Mouse (Mus musculus) thymus, adult 18-20 months (tissue): ENCODE data around the gene Fggy.

Experiments
- DNase-seq, 2 experiments: peaks; one replicate each; pipeline ENCODE4 v3.0.0; 2022; ENCODE audit warnings: mixed read lengths in 2 of 2

Fggy gene

DNA sequence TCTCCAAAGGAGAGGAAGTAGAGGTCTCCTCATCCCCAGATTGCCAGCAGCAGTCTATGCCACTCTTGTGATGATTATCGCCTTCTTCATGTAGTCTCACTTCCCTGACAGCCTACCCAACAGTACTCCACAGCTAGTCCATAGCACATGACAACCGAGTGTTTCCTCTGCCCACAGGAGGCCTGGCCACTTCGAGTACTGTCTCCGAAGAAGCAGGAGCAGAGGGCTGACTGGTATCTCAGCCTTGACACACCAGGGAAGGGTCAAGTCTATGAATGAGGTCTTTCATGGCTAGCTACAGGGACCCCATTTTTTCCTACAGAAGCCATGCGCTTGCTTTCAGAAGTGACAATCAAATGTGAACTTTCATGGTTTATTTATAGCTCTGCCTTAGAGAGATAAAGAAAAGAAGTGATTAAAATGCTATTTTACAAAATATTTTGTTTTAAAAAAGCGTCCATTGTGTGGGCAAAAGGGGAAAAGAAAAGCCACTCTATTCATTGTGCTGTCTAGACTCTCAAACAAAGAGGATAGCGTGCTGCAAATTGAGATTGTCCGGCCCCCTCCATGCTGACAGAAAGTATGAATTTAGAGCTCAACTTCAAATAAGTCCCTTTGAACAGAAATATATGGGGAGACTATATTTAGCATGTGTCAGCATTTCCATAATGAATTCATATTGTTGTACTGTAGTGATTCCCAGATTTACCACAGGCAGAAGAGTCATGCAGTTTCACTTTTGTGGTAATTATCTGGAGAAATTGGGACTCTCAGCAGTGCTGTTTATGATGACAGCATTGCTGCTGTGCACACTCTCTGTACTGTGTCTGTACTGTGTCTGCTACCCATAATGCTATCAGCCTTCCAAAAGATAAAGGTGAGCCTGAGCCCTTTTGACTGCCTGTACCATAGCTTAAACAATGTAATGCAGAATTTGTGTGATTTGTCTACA, 358.6 kb downstream of the Fggy start:
- DNase-seq, result no peak

DNA sequence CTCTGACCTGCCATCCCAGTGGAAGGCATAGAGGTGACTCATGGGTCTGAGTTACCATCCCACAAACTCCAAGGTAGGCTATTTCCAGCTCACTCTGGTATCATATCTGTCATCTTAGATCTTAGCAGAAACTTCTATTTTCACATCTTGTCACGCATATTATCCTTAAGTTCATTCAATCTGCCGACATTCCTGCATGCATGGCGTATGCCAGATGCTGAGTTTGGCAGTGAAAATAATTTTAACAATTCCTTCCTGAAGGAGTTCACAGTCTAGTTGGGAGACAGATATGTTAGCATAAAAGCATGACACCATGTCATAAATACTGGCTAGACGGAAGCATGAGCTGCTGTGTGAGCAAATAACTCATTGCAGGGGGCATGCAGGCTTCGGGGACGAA, 360.4 kb downstream of the Fggy start:
- DNase-seq, result no peak

DNA sequence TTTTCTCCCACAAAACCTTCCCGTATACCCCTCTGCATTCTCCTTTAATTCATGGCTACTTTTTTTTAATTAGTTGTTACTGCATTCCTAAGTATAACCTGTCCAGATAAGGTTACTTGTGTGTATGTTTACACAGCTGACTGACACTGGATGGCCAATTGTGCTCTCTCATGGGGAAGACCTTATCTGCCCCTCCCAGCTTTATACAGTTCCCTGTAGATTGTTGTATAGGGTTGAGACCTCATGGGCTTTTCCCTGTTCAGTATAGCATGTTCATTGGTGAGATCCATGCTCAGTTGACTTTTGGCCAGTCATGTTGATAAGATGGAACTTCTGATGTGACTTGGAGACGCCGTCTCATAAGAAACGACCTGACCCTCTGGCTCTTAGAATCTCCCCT, 363.1 kb downstream of the Fggy start:
- no peak for DNase-seq

DNA sequence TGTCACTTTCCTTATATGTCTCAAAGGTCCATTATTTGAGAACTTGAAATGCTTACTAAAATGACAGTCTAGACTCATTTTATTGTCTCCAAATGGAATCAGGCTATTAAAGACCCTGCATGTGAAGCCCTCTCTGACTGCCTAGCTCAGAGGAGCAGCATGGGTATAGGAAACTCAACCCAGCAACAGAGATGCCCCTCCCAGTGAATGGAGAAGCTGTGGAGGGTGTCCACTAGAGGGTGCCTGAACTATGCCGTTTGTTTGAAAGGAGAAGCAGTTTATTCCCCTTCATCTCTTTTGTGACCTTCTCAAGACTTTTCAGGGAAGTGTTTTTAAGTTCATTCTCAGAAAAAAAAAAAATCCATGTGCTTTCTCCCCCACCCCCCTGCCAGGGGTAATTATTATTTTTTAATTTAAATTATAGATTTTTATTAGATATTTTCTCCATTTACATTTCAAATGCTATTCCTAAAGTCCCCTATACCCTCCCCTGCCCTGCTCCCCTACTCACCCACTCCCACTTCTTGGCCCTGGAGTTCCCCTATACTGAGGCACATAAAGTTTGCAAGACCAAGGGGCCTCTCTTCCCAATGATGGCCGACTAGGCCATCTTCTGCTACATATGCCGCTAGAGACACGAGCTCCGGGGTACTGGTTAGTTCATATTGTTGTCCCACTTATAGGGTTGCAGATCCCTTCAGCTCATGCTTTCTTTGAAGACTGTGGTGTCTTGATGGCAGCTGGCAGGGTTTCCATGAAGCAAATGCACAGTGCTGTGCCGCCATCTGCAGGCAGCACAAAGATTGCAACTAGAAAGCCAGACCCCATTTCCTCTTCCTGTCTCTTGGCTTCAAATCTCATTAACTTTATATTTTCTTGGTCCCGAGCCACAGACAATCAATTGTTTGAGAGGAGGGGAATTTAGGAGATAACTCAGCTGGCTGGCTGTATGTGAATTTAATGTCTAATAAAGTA, 367.2 kb downstream of the Fggy start:
- DNase-seq, result peak; percentile 34 to 54

DNA sequence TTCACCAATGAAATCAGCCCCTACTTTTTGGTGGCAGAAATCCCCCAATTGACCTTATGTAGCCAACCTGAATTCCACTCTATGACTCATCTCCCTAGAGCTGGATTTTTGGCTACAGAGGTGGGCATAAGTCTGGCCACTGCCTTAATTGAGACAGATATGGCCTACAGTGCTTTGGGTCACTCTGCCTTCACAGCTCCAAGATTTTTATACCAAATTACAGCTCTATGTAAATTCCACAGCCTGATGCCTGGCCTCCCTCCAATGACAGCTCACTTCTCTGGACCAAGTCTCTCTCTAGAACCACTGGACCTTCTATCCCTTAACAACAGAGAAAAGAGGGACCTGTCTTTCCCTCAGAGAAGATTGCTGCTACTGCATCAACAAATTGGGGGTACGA, 371.5 kb downstream of the Fggy start:
- no peak for DNase-seq

DNA sequence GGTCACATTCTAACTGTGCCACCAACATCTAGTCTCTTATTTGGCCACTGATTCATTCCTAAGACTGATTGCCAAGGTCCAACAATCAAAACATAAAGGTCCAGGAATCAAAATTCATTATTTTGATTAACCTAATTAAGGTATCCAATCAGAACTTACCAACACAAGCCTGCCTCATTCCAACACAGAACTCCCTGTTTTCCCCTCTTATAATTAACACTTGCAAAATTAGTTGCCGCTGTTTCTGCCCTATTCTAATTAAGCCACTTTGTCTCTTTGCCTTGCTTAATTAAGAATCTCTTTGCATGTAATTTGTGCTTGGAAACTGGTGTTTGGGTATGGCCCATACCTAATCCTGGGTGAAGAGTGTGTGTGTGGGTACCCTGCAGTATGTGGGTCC, 372.6 kb downstream of the Fggy start:
- DNase-seq, result no peak

DNA sequence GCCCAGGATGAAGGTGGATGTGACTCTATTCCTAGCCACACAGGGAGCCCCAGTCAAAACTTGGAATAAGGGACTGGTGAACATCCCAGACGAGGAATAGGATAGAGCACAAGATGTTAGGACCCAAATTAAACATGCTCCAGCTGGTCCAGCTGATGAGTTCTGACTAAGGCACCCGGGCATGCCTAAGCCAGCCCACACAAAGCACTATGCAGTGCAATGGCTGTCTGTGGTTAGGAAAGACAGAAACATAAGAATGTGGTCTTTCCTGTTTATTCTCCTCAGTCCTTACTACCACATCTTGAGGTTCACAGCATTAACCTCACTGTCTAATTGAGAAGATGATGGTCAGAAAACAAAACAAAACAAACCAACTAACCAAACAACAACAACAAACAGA, 374.0 kb downstream of the Fggy start:
- DNase-seq, result no peak

DNA sequence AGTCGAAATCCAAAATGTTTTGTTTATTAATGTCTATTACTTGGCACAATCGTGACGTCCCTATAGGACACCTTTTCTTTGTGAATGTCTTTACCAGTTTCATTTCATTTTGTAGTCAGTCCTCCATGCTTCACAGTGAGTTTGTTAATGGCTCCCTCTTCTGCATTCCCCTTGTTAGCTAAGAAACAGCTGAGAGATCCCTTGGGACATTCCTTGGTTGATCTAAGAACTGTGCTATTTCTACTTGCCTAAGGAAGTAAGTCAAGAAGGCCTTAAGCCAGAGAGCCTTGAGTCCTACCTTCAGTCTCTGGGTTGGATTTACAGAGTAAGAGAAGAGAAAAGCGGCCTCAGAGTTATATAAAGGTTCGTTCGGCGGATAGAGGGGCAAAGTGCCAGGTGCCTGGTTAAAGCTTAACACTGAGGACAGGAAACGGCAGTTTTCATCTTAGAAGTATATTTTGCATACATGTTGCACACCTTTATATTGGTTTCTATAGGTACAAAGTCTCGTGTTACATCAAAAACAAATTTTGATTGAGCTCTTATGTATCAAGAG, 376.6 kb downstream of the Fggy start:
- DNase-seq, result no peak

DNA sequence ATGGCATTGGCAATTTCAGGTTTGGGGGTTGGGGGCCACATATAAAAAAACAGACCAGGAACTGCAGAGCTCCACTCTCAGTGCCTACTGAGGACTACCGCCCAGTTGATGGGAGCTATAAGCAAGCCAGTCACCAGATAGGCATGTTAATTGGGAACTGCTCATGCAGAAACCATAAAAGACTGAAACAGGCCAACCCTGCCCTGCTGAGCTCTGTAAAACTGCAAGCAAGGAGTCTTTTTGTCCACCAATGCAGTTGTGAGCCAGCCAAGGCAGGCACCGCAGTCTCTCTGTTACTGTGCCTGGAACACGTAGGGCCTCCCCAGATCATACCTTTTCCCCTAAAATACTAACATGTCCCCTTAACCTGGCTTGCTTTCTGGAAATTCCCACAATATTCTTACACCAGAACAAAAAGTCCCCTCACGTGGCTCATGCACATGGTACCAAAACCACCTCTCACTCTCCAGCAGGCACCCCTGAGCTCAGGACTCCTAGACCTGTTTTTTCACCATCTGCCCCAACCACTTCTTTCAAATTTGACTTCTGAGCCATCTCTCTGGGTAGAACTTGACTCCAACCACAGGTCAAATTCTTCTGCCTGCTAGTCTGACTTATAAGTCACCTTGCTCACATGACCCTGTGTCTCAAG, 377.2 kb downstream of the Fggy start:
- no peak for DNase-seq

DNA sequence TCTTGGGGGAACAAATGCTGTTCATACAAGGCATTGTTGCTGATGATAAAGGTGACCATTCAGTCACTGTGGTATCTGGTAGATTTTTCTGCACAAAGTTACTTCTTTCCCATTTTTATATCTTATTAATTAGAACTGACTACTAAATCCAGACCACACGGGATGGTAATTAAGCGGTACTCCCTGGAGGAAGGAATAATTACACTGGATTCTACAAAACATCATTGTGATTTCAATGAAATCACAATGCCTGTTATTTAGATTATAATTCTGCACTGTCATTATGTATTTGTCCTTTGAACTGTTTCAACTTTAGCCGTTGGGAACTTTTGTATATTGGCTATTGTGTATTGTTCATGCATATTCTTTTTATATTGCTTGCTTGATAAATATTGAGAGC, 381.4 kb downstream of the Fggy start:
- DNase-seq, result no peak

DNA sequence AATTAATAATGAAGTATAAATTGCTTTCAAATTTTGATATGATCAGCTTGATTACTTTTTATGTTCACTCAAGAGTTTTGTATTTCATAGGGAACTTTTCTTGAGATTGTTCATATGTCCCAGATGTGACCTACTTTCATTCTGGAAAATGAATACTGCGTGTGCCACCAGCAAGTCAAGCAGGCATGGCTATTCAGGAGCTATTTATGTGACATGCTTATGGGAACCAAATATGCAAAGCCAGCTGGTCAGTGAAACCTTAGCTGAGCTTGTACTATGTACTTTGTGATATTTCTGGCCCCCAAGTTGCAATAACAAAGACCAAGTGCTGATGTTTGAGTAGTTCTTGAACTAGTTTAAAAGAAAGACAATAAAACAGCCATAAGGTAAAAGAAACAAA, 390.6 kb downstream of the Fggy start:
- DNase-seq, result no peak

DNA sequence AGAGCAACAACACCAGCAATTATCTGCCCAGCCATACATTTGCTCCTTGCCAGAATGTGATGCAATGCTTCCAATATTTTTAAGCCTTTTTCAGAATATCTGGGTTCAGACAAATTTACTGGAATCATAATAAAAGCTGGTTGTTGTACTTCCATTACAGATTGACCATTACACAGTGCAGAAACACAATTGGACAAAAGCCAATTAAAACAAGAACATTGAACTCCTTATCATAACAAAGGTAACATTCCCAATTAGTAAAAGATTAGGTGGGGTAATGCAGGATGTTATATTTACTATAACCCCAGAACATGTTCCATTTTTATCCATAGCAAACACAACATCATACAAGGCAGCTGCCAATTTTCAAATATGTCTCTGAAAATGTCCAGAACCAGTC, 396.0 kb downstream of the Fggy start:
- DNase-seq, result no peak

DNA sequence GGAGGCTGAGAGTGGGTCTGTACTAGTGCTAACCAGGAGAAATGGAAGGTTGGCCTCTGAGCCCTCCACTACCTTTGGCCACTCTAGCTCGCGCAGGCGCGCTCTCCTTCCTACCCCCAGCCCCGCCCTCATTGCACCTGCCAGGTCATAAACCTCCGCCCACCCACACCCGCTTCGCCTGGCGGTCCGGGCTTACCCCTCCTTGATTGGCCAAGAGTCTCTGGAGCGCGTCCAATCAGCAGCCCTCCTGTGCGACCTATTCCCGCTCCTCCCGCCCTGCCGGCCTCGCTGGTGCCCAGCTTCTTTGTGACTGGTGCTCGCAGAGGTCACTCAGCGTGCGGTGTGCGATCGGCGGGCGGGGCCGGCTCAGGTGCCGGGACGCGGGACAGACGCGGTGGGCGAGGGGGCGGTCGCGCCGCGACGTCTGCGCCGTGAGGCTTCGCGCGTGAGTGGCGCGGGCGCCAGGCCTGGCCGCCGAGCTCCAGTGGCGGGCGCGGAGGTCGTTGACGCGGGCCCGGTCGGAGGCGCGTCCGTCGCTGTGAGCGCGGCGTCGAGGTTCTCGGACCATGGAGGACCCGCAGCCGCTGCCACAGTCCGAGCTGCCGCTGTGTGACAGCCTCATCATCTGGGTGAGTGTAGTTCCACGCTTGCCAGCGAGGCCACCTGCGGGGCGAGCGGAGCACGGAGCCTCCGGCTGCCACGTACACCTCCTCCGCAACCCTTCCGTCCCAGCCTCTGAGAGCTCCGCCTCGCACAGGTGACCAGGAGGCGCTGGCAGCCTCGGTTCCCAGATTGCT, 409.8 kb downstream of the Fggy start, which contains the start of gene Hook1:
Gene Hook1, plus strand, starts transcription at position 313 of the 797 bp plus-strand sequence.
- peak; percentile 93 to 96 for DNase-seq
